Mouse (Mus musculus): ENCODE measurements around the gene Stom. TPM values are rescaled to one million over a fixed set of nuclear protein-coding genes. Genes with fewer than 3 reads are reported as not detected.

The Stom gene
- polyA plus RNA-seq, 2 experiments, result 77.0 to 149 TPM

DNA sequence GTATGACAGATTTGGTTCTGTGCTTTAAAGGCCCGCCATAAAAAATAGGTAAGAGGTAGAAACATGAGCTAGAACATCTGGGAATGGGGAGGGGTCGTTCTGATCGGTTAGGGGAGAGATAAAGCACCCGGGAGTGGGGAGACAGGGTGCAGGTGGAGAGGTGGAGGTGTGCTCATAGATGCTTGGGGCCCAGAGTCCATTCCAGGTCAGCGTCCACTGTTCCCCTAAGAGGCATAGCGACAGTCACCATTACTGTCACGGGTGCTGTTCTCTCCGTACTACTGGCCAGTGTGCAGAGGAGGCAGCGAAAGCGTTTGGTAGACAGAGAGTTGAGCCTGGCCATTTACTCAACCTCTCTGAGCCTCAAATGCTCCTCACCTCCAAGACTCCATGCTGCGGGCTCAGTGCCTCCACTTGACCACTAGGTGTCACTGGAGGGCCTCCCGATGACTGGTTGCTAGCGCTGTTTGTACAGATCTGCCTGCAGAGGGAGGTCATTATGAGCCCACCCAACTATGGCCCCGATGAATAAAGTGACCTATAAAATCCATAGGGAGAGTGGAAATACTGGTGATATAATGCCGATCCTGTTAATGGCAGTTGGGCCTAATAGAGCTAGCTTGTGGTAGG lies 39.0 kb downstream of the Stom start:
- no peaks in the 10 kb centered on the region for H3K9me3 ChIP-seq (ENCODE audit: control insufficient read depth, low read length)
- peak; percentile 63; the same call in 1 of the 2 replicates for ATAC-seq (ENCODE audit: insufficient read depth)
- no peak overlapping the region for H3K27ac ChIP-seq
- H3K4me1 ChIP-seq (replicated peaks; ENCODE audit: control insufficient read depth in 2 of 2, insufficient read depth in 2 of 2, low read length in 1 of 2), result peaks cover 5 to 10% of the 10 kb centered on the region in 2 experiments; a peak in 3 of 4 replicates
- H3K9ac ChIP-seq (replicated peaks), result no peak overlapping the region
- no peaks in the 10 kb centered on the region for H3K27me3 ChIP-seq (ENCODE audit: control insufficient read depth, insufficient read depth, low read length)
- no peaks in the 10 kb centered on the region for H3K36me3 ChIP-seq (replicated peaks; ENCODE audit: control insufficient read depth, insufficient read depth, low read depth)
- TF ChIP-seq EP300 (IDR thresholded peaks at IDR 0.05; ENCODE audit: low read depth) (no peak), CTCF (IDR thresholded peaks at IDR 0.05; ENCODE audit: low read depth) (peak; percentile 100)
- H3K4me3 ChIP-seq (ENCODE audit: insufficient read depth in 1 of 2, low read depth in 2 of 2, low read length in 2 of 2), result no peak overlapping the region
- peak; percentile 59 to 67 (median 62) for DNase-seq (ENCODE audit: low read depth in 3 of 3, low spot score in 3 of 3)
- H3K4me2 ChIP-seq (ENCODE audit: low read depth), result no peak overlapping the region
- 22% methylated on average over 15 of the region's 15 CpGs for WGBS (ENCODE audit: insufficient replicate concordance)

DNA sequence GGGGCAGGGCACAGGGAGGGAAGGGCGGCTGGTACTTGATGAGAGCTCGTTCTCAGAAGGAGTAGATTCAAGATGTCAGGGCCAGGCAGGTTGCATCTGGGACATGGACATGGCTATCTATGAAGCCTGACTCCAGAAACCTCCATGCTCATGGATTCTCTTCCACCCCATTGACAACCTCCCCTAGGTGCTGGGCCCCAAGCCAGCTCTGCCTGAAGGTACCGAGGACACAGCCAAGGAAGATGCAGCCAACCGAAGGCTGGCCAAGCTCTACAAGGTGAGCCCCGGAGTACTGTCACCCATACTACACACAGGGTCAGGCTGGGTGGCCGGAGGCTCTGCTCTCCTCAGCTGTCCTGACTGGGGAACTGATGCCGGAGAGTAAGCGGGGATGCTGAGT lies 43.5 kb downstream of the Stom start:
- no peak overlapping the region for H3K27ac ChIP-seq
- H3K9ac ChIP-seq (replicated peaks), result no peak overlapping the region
- no peaks in the 10 kb centered on the region for H3K36me3 ChIP-seq (replicated peaks; ENCODE audit: control insufficient read depth, insufficient read depth, low read depth)
- no peaks in the 10 kb centered on the region for H3K9me3 ChIP-seq (ENCODE audit: control insufficient read depth, low read length)
- no peaks in the 10 kb centered on the region for H3K4me1 ChIP-seq (replicated peaks; ENCODE audit: control insufficient read depth in 2 of 2, insufficient read depth in 2 of 2, low read length in 1 of 2)
- no peak for DNase-seq (ENCODE audit: low read depth in 3 of 3, low spot score in 3 of 3)
- no peak overlapping the region for H3K4me2 ChIP-seq (ENCODE audit: low read depth)
- WGBS (ENCODE audit: insufficient replicate concordance), result 79% methylated on average over 8 of the region's 8 CpGs
- no peak overlapping the region for H3K4me3 ChIP-seq (ENCODE audit: insufficient read depth in 1 of 2, low read depth in 2 of 2, low read length in 2 of 2)
- no peak for ATAC-seq (ENCODE audit: insufficient read depth)
- TF ChIP-seq CTCF (IDR thresholded peaks at IDR 0.05; ENCODE audit: low read depth), result no peak
- no peak for TF ChIP-seq EP300 (IDR thresholded peaks at IDR 0.05; ENCODE audit: low read depth)
- no peaks in the 10 kb centered on the region for H3K27me3 ChIP-seq (ENCODE audit: control insufficient read depth, insufficient read depth, low read length)

DNA sequence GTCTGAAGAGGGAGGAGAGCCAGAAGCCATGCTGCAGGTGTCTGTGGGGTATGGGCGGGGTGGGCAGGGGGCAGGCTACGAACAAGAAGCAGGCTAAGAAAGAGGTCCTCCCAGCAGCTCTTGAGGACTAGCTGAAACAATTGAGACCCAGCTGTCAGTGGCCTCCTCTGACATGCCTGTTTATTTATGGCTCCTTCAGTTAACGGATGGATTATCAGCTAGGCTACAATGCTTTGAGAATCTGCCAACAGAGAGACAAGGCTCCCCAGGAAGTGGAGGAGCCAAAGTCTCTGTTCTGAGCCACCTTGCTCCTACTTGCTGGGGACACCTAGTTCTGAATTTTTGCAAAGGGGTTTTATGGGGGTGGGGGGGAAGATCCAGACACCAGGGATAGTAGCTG lies 44.1 kb downstream of the Stom start:
- no peak overlapping the region for H3K4me2 ChIP-seq (ENCODE audit: low read depth)
- no peak for ATAC-seq (ENCODE audit: insufficient read depth)
- no peak overlapping the region for H3K4me3 ChIP-seq (ENCODE audit: insufficient read depth in 1 of 2, low read depth in 2 of 2, low read length in 2 of 2)
- DNase-seq (ENCODE audit: low read depth in 3 of 3, low spot score in 3 of 3), result no peak
- H3K9me3 ChIP-seq (ENCODE audit: control insufficient read depth, low read length), result no peaks in the 10 kb centered on the region
- no peak overlapping the region for H3K27ac ChIP-seq
- TF ChIP-seq EP300 (IDR thresholded peaks at IDR 0.05; ENCODE audit: low read depth), result no peak
- TF ChIP-seq CTCF (IDR thresholded peaks at IDR 0.05; ENCODE audit: low read depth), result no peak
- WGBS (ENCODE audit: insufficient replicate concordance), result 26% methylated on average over 3 of the region's 3 CpGs
- H3K27me3 ChIP-seq (ENCODE audit: control insufficient read depth, insufficient read depth, low read length), result no peaks in the 10 kb centered on the region
- H3K4me1 ChIP-seq (replicated peaks; ENCODE audit: control insufficient read depth in 2 of 2, insufficient read depth in 2 of 2, low read length in 1 of 2), result no peaks in the 10 kb centered on the region
- no peak overlapping the region for H3K9ac ChIP-seq (replicated peaks)
- no peaks in the 10 kb centered on the region for H3K36me3 ChIP-seq (replicated peaks; ENCODE audit: control insufficient read depth, insufficient read depth, low read depth)

DNA sequence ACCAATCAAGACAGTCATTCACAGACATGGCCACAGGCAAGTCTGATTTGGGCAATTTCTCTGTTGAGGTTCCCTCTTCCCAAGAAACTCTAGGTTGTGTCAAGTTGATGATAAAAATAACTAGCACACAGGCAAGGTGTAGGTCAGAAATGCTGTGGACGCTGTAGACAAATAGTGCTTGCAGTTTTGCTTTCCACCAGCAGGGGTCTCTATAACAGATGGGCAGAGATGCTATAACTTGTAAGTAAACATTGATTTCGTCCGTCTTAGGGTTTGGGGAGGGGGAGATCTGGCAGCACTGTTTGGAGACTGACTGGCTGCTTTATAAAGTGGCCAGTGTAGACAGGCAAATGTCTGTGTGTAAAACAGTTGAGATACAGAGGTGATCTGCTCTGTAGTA lies 44.9 kb downstream of the Stom start:
- no peak for ATAC-seq (ENCODE audit: insufficient read depth)
- Histone ChIP-seq H3K27me3 (ENCODE audit: control insufficient read depth, insufficient read depth, low read length) (no peaks in the 10 kb centered on the region), H3K4me2 (ENCODE audit: low read depth) (no peak overlapping the region), H3K4me3 (ENCODE audit: insufficient read depth in 1 of 2, low read depth in 2 of 2, low read length in 2 of 2) (no peak overlapping the region), H3K36me3 (replicated peaks; ENCODE audit: control insufficient read depth, insufficient read depth, low read depth) (no peaks in the 10 kb centered on the region), H3K27ac (no peak overlapping the region), H3K9ac (replicated peaks) (no peak overlapping the region), H3K9me3 (ENCODE audit: control insufficient read depth, low read length) (no peaks in the 10 kb centered on the region), H3K4me1 (replicated peaks; ENCODE audit: control insufficient read depth in 2 of 2, insufficient read depth in 2 of 2, low read length in 1 of 2) (no peaks in the 10 kb centered on the region)
- TF ChIP-seq CTCF (IDR thresholded peaks at IDR 0.05; ENCODE audit: low read depth), result peak; percentile 85
- no peak for TF ChIP-seq EP300 (IDR thresholded peaks at IDR 0.05; ENCODE audit: low read depth)
- WGBS (ENCODE audit: insufficient replicate concordance), result 11% methylated on average over 3 of the region's 3 CpGs
- peak; percentile 31 to 37 (median 34) for DNase-seq (ENCODE audit: low read depth in 3 of 3, low spot score in 3 of 3)

DNA sequence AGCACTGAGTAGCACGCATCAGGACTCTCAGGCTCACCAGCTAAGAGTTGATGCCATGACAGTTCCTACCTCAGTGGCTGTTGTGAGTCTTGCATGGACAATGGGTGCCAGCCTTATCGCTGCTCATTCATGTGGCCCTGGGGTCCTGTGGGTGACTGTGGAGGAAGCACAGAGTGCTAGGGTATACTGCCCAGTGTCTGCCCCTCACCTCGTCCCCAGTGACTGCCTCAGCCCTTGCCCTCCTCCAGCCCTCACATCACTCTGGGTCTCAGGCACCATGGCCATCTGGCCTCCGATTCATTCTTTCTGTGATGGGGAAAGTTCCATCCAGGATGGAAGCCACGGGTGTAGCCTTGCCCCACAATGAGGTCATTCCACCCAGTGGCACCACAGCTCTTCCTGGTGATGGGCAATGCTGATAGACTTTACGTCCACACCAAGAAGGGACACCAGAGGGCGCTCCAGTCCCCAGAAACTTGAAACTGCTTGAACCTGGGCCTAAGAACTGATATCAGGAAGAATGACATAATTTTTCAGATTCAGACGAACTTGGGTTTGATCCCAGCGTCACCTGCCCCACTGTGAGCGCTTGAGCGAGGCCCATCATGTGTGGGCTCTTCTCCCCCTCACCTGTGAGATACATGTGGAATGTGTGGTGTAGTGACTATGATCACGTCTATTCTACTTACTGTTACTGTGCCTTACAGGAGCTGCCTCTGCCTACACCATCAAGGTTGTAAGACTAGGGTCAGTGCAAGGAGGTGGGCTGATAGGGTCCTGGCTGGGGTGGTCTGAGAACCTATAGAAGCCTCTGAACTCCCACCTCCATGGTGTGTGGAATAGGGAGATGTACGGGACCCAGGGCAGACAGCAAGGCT lies 47.8 kb downstream of the Stom start:
- H3K4me2 ChIP-seq (ENCODE audit: low read depth), result no peak overlapping the region
- H3K36me3 ChIP-seq (replicated peaks; ENCODE audit: control insufficient read depth, insufficient read depth, low read depth), result no peaks in the 10 kb centered on the region
- no peaks in the 10 kb centered on the region for H3K9me3 ChIP-seq (ENCODE audit: control insufficient read depth, low read length)
- 32% methylated on average over 13 of the region's 13 CpGs for WGBS (ENCODE audit: insufficient replicate concordance)
- ATAC-seq (ENCODE audit: insufficient read depth) (0 out of 2 replicates have a peak, but pooled peaks have one; percentile 22), DNase-seq (ENCODE audit: low read depth in 3 of 3, low spot score in 3 of 3) (peak; percentile 50 to 56 (median 52))
- no peak overlapping the region for H3K27ac ChIP-seq
- no peak overlapping the region for H3K4me3 ChIP-seq (ENCODE audit: insufficient read depth in 1 of 2, low read depth in 2 of 2, low read length in 2 of 2)
- no peaks in the 10 kb centered on the region for H3K4me1 ChIP-seq (replicated peaks; ENCODE audit: control insufficient read depth in 2 of 2, insufficient read depth in 2 of 2, low read length in 1 of 2)
- no peaks in the 10 kb centered on the region for H3K27me3 ChIP-seq (ENCODE audit: control insufficient read depth, insufficient read depth, low read length)
- no peak overlapping the region for H3K9ac ChIP-seq (replicated peaks)
- TF ChIP-seq EP300 (IDR thresholded peaks at IDR 0.05; ENCODE audit: low read depth) (no peak), CTCF (IDR thresholded peaks at IDR 0.05; ENCODE audit: low read depth) (peak; percentile 93)

All from liver, embryonic 14.5 days (tissue).